Mouse (Mus musculus): ENCODE measurements around the gene Cd276. TPM values are rescaled to one million over a fixed set of nuclear protein-coding genes. Genes with fewer than 3 reads are reported as not detected.

The Cd276 gene
- total RNA-seq, 2 experiments from 2014 or later = 16.2 to 20.9 TPM

DNA sequence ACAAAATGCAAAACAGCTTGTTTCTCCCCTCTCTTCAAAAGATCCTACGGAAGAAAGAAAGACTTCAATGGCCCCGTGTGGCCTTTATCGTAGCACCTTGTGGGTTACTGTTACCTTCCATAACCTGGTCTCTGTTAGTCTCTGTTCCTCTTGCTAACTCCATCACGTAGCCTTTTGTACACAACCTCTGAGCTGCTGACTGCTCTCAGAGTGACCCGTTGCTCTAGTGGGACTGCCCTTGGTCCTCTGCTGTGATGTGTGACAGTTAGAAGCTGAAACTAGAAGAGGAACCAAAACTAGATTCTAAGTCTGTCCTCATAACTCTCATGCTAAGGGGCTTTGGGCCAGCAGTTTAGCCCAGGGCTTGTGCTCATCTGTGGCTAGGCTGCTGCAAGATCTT, 44.8 kb downstream of the Cd276 start:
- DNase-seq = no peak

DNA sequence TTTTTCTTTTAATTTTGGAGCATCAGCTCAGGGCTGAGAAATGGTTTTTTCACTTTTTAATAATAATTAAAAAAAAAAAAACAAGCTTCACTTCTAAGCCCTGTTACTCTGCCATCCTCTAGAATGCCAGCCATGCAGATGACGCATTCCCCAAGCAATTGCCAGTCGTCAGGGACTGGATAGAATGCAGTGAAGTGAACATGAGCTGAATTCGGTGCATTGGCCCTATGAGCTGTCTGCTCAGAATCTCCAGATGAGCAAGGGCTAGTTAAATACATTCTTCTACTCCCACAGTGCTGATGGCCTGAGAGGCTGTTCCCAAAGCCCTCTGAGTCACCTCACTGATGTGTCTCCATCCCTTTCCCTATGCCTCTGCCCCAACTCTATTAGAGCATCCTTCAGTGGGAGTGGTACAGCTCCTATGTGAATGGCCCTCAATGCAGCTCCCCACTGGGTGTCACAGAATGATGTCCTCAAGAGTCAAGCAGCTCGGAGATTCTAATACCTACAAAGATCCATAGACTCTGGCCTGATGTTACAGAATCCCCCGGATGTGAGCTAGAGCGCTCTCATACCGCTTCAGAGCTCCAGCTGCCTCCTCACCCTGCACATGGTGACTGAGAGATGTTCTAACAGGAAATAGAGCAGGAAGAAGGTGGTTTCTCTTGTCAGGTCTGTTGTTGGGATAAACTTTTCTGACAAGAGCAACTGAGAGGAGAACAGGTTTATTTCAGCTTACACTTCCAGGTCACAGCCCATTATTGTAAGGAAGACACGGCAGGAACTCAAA, 47.8 kb downstream of the Cd276 start:
- no peak for DNase-seq

DNA sequence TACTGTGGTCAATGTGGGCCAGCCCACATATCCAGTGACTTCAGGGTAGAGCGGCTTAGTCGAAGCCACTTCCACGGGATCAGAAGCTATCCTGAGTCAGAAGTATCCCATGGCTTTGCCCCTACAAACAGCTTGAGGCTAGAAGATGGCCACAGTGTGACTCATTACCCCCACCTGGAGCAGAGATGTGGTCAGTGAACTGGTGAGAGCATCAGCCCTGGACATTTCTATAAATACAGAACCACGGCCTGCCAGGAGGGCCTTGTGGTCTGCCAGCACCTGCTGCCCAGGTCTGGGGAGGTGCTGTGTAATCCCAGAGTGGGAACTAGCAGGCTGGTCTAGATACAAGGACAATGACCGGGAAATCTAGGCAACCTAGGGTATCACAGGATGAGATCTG, 54.3 kb downstream of the Cd276 start:
- no peak for DNase-seq

DNA sequence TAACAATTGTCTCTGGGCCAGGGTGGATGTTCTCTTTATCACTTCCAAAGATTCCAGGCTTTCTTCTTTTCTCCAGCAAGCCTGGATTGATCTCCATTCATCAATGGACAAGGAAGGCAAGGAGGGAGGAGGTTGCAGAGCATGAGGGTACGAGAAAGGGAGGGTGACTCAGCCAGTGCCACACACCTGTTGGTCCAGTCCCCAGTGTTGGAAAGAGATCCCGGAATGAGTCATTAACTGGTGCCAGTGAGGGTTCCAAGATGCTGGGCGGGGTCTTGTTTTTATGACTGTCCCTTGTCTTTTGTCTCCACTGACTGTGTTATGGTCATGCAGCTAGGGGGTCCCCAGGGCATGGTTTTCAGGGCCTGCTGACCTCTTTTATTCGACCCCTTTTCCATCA, 57.3 kb downstream of the Cd276 start:
- DNase-seq = no peak

DNA sequence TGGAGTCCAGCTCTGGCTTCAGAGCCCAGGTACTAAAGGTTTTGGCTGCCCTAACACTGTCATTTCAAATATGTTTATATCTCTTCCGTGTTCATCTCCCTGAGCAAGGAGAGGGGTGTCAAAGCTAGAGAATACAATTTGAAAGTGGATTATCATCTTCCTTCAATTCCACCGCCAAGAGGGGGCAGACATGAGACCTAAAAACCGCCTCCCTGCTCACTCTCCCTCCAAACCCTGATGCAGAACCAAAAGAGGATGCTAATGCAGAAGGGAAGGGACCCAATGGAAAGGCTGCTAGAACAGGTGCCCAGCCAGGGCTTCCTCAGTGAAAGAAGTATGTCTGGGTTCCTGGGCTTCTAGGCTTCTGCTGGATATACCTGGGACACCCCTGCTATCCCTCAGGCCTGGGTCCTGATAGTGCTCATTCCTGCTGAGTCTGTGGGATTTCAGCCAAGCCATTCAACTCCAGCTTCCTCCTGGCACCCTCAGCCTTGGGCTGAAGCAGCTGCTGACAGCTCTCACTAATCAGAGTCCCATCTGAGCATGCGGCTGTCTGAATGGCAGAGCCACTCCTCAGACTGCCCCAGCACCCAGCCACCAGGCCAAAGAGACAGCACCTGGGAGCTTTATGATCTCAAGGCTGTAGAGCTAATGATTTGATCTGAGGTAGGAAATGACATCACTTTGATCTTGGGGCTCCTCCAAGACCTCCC, 58.6 kb downstream of the Cd276 start:
- no peak for DNase-seq

DNA sequence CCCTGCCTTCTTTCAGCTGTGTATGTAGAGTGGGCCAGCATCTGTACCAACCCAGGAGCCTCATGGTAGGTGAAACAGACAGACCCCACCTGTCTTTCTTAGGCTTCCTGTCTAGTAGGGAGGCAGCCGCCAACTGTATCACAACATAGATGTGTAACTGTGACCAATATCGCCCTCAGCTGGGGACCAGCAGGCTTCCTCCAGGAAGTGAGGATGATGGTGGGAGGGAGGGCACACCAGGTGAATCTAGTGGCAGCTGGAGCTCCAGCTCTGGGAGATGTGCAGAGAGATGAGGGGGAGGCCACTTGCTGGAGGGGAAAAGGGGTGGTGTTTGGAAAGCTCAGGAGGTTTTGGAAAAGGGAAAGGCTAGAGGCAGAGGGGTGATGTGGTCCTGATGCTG, 60.2 kb downstream of the Cd276 start:
- no peak for DNase-seq

DNA sequence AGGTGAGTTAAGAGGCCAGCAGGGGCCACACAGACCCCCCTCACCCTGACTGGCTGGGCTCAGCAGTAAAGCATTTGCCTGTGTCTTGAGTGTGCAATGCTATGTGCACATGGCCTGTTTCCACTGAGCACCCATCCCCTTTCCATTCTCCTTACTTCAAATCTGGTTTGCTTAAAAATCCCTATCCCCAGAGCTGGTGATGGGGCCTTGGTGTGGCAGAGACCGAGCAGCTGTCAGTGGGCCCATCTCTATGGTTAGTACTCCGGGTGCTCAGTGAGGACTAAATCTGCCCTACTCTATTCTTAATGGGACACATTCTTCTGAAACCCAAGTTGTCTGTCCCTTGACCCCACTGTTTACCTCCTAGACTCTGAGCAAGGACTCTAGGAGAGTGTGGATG, 64.8 kb downstream of the Cd276 start:
- no peak for DNase-seq

DNA sequence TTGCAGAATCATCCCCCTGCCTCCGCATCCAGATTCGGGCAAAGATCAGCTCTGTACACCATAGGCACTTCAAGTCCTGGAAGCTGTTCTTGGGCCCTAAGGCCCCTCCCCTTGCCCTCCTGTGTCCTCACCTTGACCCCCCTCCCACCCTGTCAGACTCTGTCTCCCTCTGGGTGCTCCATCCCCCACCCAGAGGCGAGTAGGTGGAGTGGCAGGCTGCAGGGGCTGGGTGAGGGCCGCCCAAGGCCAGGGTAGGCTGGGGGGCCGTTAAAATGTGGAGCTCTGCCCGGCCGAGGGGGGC, 65.4 kb downstream of the Cd276 start:
- DNase-seq = no peak

DNA sequence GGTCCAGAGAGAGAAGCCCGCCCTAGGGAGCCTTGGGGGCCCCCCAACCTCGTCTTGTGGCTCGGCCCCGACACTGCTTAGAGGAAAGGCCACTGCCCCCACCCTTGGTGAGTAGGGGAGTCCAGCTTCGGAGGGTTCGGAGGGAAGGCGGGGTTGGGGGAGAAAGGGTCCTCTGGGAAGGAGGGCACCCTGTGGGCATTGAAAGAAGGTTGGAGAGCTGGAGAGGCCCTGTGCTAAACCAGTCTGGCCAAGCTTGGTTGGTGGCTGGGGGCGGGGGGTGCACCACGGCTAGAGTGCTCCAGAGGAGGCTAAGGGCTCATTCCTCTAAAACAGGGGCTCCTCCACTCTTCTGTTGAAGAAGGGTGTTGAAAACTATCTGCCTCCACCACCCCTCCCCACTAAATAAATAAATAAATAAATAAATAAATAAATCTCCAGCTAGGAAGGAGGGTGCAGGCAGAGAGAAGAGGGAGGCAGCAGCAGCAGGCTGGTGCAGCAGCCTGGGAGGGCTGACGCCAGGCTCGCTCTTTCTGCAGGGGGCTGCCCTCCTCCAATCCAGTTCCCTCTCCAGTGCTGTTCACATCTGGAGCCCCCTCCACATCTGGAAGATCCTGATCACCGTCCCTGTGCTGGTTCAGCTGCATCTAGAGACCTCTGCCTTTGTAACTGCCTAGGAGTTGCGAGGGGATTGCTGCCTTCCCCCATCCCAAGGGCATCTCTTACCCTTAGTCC, 65.9 kb downstream of the Cd276 start:
- peak; percentile 17 for DNase-seq

DNA sequence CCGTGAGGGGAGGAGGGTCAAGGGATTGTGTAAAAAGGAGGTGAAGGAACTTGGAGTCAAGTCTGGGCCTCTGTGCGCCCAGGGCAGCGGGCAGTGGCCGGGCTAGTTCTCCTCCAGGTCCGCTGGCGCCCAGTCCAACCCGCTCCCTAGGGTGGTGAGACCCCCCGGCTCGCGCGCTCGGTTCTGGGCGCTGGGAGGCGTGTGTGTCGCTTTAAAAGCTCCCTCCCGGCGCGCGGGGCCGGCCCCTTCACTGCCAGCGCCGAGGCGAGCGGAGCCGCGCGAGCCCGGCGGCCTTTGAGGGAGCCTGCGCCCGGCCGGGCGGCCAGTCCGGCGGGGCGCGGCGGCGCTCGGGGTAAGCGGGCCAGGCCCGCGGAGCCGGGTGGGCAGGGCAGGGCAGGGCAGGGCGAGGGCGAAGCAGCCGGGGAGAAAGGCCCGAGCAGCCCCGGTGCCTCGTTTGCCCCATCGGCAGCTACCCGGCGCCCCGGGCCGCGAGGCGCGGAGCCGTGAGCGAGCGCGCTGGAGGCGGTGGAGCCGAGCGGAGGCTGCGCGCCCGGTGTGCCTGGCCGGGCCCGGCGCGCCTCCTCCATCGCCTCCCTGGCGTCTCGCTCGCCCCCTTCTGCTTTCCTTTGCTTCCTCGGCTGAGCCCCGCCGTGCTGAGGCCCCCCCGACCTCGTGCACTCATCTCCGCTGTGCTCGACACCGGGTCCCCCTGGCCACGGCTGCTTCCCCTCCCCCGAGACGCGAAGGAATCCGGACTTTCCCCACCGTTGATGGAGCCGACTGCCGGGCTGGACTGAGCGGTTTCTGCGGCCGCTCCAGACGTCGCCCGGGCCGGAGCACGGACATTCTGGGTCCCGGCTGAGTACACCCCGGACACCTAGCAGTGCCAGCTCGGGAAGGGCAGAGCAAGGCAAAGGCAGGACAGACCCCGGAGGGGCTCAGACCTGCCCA, 67.1 kb downstream of the Cd276 start, which contains the start of gene Insyn1:
Gene Insyn1, plus strand, starts transcription at position 753 of the 951 bp plus-strand sequence.
- DNase-seq = peak; percentile 82

DNA sequence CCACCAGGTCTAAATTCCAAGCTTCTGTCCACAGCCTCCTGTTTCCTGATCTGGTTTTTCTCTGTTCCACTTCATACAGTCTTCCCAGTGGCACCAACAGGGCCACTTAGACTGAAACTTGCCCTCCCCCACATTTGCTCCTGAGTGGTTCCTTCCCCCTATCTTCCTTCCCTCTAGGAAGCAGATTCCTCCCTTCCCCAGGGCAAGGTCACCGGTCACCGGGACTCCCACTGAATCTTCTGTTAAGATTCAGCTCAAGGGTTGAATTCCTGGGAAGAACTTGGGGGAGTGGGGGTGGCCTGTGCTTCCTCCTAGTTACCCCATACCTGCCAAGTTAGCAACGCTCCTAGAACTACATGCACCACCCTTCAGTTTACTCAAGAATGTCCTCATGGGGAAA, 68.2 kb downstream of the Cd276 start:
- no peak for DNase-seq

Other genes with a start within 250 kb of the Cd276 start
- gene Loxl1, start 242.3 kb downstream of the Cd276 start, total RNA-seq (2021) = 10 to 100 TPM; 49.1 to 49.2 TPM
- not detected for gene Tbc1d21, start 185.0 kb downstream of the Cd276 start, total RNA-seq (2021)
- gene Insyn1, start 66.8 kb downstream of the Cd276 start, total RNA-seq (2021) = 10 to 100 TPM in 1 of 2 experiments, 1 to 10 TPM in 1; 9.6 to 10.7 TPM
- 100 to 1,000 TPM; 172 to 178 TPM for gene Nptn, start 26.8 kb upstream of the Cd276 start, total RNA-seq (2021)
- gene Rec114, start 188.5 kb upstream of the Cd276 start, total RNA-seq (2021) = 1 to 10 TPM; 2.0 to 2.7 TPM

Measured in adrenal gland, postnatal 10 days (tissue).